Mouse (Mus musculus): Measurements from ENCODE around the gene Zfp784.
"Not testable (repeated sequence)": the region's sequence is repeated elsewhere in the genome, so short reads cannot be mapped to it uniquely, and the experiment has no call there.

GRCm38 (mm10) chr7:5079365-5080009 is 41.2 kb upstream of the Zfp784 start:
- TF ChIP-seq POLR2A (IDR thresholded peaks at IDR 0.05; ENCODE audit: borderline replicate concordance, control insufficient read depth, low read depth, low read length); CTCF (IDR thresholded peaks at IDR 0.05; ENCODE audit: control insufficient read depth, insufficient read depth, low read length): not testable (repeated sequence)
